Mouse (Mus musculus) embryonic fibroblast, embryonic 13.5 days (primary cell): ENCODE measurements at regions not wholly inside any gene's neighbourhood (a gene's known extent, or its start where the extent isn't known, plus 50 kb on each side); places are given as distances from the start of the nearest gene placed in this dataset.

Source experiments
- H3K27ac ChIP-seq: 2 replicates; pipeline ENCODE4 v1.5.1; 2012; ENCODE audit warnings: low read length, control low read depth, inconsistent platforms; ENCODE audit not compliant: insufficient read depth
- H3K4me1 ChIP-seq: 2 replicates; pipeline ENCODE4 v1.6.1; 2011; ENCODE audit warnings: low read length; ENCODE audit not compliant: control insufficient read depth, insufficient read depth
- H3K4me3 ChIP-seq: 2 replicates; pipeline ENCODE4 v1.5.1; 2011; ENCODE audit warnings: mild to moderate bottlenecking, control low read depth, low read length; ENCODE audit not compliant: insufficient read depth
- CTCF ChIP-seq: IDR thresholded peaks from 2 replicates; pipeline ENCODE4 v1.5.1; 2011; ENCODE audit warnings: mild to moderate bottlenecking, control low read depth, low read length, moderate library complexity, borderline replicate concordance; ENCODE audit not compliant: insufficient read depth
- POLR2A ChIP-seq: IDR thresholded peaks from 2 replicates; pipeline ENCODE4 v1.6.1; 2011; ENCODE audit warnings: low read depth, mild to moderate bottlenecking, control low read depth, low read length, moderate library complexity

GRCm38 (mm10) chr7:51753062-51753461 is 108.8 kb upstream of the Gas2 start:
- Histone ChIP-seq H3K27ac (no peak overlapping the region), H3K4me3 (no peak overlapping the region), H3K4me1 (peaks cover 10% of the 10 kb centered on the region)
- TF ChIP-seq CTCF (no peak), POLR2A (no peak)

- no peak overlapping the region for H3K4me3 ChIP-seq
- TF ChIP-seq POLR2A (no peak), CTCF (no peak)
- H3K27ac ChIP-seq, result no peak overlapping the region
- peaks cover 10% of the 10 kb centered on the region for H3K4me1 ChIP-seq
These were observed 107.5 kb upstream of the Gas2 start for GRCm38 (mm10) chr7:51754208-51754888.

- TF ChIP-seq CTCF (no peak), POLR2A (no peak)
These were observed 105.6 kb upstream of the Gas2 start for GRCm38 (mm10) chr7:51756218-51756617.

GRCm38 (mm10) chr7:51759536-51760153 is 102.2 kb upstream of the Gas2 start:
- no peak overlapping the region for H3K4me3 ChIP-seq
- H3K4me1 ChIP-seq, result no peaks in the 10 kb centered on the region
- TF ChIP-seq POLR2A (no peak), CTCF (no peak)
- H3K27ac ChIP-seq, result peak overlapping the region; percentile 78; the same call in 1 of the 2 replicates

More at GRCm38 (mm10) chr7:51756218-51756617, 105.6 kb upstream of the Gas2 start:
- H3K4me3 ChIP-seq, result no peak overlapping the region
- peaks cover under 1% of the 10 kb centered on the region; the same call in 1 of the 2 replicates for H3K4me1 ChIP-seq
- no peak overlapping the region for H3K27ac ChIP-seq

GRCm38 (mm10) chr7:51767066-51767465 is 94.7 kb upstream of the Gas2 start:
- no peak overlapping the region for H3K27ac ChIP-seq
- peaks cover 4% of the 10 kb centered on the region for H3K4me1 ChIP-seq
- TF ChIP-seq POLR2A (no peak), CTCF (no peak)
- no peak overlapping the region for H3K4me3 ChIP-seq

GRCm38 (mm10) chr7:51771895-51772871 is 89.6 kb upstream of the Gas2 start:
- Histone ChIP-seq H3K4me3 (no peak overlapping the region), H3K4me1 (peaks cover 5% of the 10 kb centered on the region), H3K27ac (peak overlapping the region; percentile 100)
- no peak for TF ChIP-seq POLR2A
- no peak for TF ChIP-seq CTCF

GRCm38 (mm10) chr7:51775968-51776367 is 85.8 kb upstream of the Gas2 start:
- H3K27ac ChIP-seq, result no peak overlapping the region
- TF ChIP-seq CTCF, result no peak
- TF ChIP-seq POLR2A, result no peak
- no peak overlapping the region for H3K4me3 ChIP-seq
- H3K4me1 ChIP-seq, result peaks cover 5% of the 10 kb centered on the region

- TF ChIP-seq POLR2A (no peak), CTCF (no peak)
These were observed 78.6 kb upstream of the Gas2 start for GRCm38 (mm10) chr7:51783070-51783776.

GRCm38 (mm10) chr7:51783923-51784686 is 77.7 kb upstream of the Gas2 start:
- H3K4me3 ChIP-seq, result no peak overlapping the region
- no peak overlapping the region for H3K27ac ChIP-seq
- H3K4me1 ChIP-seq, result no peaks in the 10 kb centered on the region
- TF ChIP-seq POLR2A (no peak), CTCF (no peak)

More at GRCm38 (mm10) chr7:51783070-51783776, 78.6 kb upstream of the Gas2 start:
- Histone ChIP-seq H3K4me3 (no peak overlapping the region), H3K4me1 (no peaks in the 10 kb centered on the region), H3K27ac (no peak overlapping the region)
